Mouse (Mus musculus): ENCODE data around the gene Cpsf7. TPM values are rescaled to one million over a fixed set of nuclear protein-coding genes. Genes with fewer than 3 reads are reported as not detected.

Gene Cpsf7
- 132 TPM for total RNA-seq (2023)

GRCm38 (mm10) chr19:10525106-10525901 is at the start of gene Cpsf7:
Gene Cpsf7 (plus strand): TSS chr19:10525266.

GRCm38 (mm10) chr19:10482703-10483102 is 42.4 kb upstream of the Cpsf7 start, which contains the start of gene Ppp1r32:
Gene Ppp1r32 (minus strand): TSS chr19:10482928.

GRCm38 (mm10) chr19:10525910-10526309 is 844 bp downstream of the Cpsf7 start, which contains the start of gene Sdhaf2:
Gene Sdhaf2 (minus strand): TSS chr19:10526142.

GRCm38 (mm10) chr19:10555624-10556510 is 30.8 kb downstream of the Cpsf7 start, which contains the start of gene Tmem216:
Gene Tmem216 (minus strand): TSS chr19:10556238.

GRCm38 (mm10) chr19:10576690-10577561 is 51.9 kb downstream of the Cpsf7 start, which contains the start of the genes Cyb561a3 and Tmem138:
Gene Cyb561a3 (plus strand): TSS chr19:10577172.
Gene Tmem138 (minus strand): TSS chr19:10577362.

Other genes starting within 250 kb of the Cpsf7 start
- not detected for gene Dagla, start 220.4 kb upstream of the Cpsf7 start, total RNA-seq (2023)
- not detected for gene Syt7, start 136.2 kb upstream of the Cpsf7 start, total RNA-seq (2023)
- not detected for gene Lrrc10b, start 67.8 kb upstream of the Cpsf7 start, total RNA-seq (2023)
- gene Ppp1r32, start 42.3 kb upstream of the Cpsf7 start, total RNA-seq (2023), result 4.2 TPM
- 44.8 TPM for gene Sdhaf2, start 876 bp downstream of the Cpsf7 start, total RNA-seq (2023)
- gene Tmem216, start 31.0 kb downstream of the Cpsf7 start, total RNA-seq (2023), result 6.9 TPM
- 20.5 TPM for gene Cyb561a3, start 51.9 kb downstream of the Cpsf7 start, total RNA-seq (2023)
- gene Tmem138, start 52.1 kb downstream of the Cpsf7 start, total RNA-seq (2023), result 8.3 TPM
- gene Ddb1, start 80.1 kb downstream of the Cpsf7 start, total RNA-seq (2023), result 225 TPM
- gene Tkfc, start 80.4 kb downstream of the Cpsf7 start, total RNA-seq (2023), result 9.8 TPM
- 11.3 TPM for gene Vwce, start 108.9 kb downstream of the Cpsf7 start, total RNA-seq (2023)
- gene Pga5, start 152.8 kb downstream of the Cpsf7 start, total RNA-seq (2023), result not detected
- gene Vps37c, start 163.5 kb downstream of the Cpsf7 start, total RNA-seq (2023), result 24.4 TPM
- gene Cd5, start 213.7 kb downstream of the Cpsf7 start, total RNA-seq (2023), result 341 TPM